Mouse (Mus musculus) CH12.LX (cell line): ENCODE data around the gene Micall2.

Experiments used
- CHD2 ChIP-seq: IDR thresholded peaks from 2 replicates; pipeline ENCODE4 v1.6.1; 2011; ENCODE audit warnings: low read length, improper control_type of control experiment
- CTCF ChIP-seq, 2 experiments: IDR thresholded peaks in 1 of 2; conservative IDR thresholded peaks in 1 of 2; 2 replicates each; pipeline ENCODE4 v1.5.1; 2011 to 2012; ENCODE audit warnings: low read depth in 2 of 2, low read length in 2 of 2, improper control_type of control experiment in 1 of 2, inconsistent platforms in 1 of 2, mild to moderate bottlenecking in 1 of 2, moderate library complexity in 1 of 2
- E2F4 ChIP-seq: IDR thresholded peaks from 2 replicates; pipeline ENCODE4 v1.6.1; 2011; ENCODE audit warnings: low read depth, low read length, improper control_type of control experiment; ENCODE audit not compliant: insufficient replicate concordance
- EP300 ChIP-seq: IDR thresholded peaks from 2 replicates; pipeline ENCODE4 v1.6.1; 2011; ENCODE audit warnings: low read length, improper control_type of control experiment
- HCFC1 ChIP-seq: IDR thresholded peaks from 2 replicates; pipeline ENCODE4 v1.6.1; 2012; ENCODE audit warnings: low read depth, mild to moderate bottlenecking, inconsistent platforms, low read length, improper control_type of control experiment
- JUND ChIP-seq: conservative IDR thresholded peaks from 2 replicates; pipeline ENCODE4 v1.6.1; 2011; ENCODE audit warnings: low read depth, low read length, improper control_type of control experiment
- MAFK ChIP-seq: IDR thresholded peaks from 2 replicates; pipeline ENCODE4 v1.6.1; 2011; ENCODE audit warnings: low read length, improper control_type of control experiment; ENCODE audit not compliant: insufficient replicate concordance
- MAX ChIP-seq: IDR thresholded peaks from 2 replicates; pipeline ENCODE4 v1.6.1; 2011; ENCODE audit warnings: low read length, improper control_type of control experiment
- NELFE ChIP-seq: IDR thresholded peaks from 2 replicates; pipeline ENCODE4 v1.6.1; 2011; ENCODE audit warnings: low read depth, low read length, improper control_type of control experiment
- PAX5 ChIP-seq: IDR thresholded peaks from 2 replicates; pipeline ENCODE4 v1.6.1; 2012; ENCODE audit warnings: low read length, inconsistent platforms, mixed read lengths
- POLR2A ChIP-seq: IDR thresholded peaks from 2 replicates; pipeline ENCODE4 v1.6.1; 2011; ENCODE audit warnings: low read depth, mild to moderate bottlenecking, improper control_type of control experiment, low read length
- UBTF ChIP-seq: IDR thresholded peaks from 2 replicates; pipeline ENCODE4 v1.6.1; 2012; ENCODE audit warnings: low read depth, mild to moderate bottlenecking, inconsistent platforms, low read length, improper control_type of control experiment, moderate library complexity
- USF1 ChIP-seq: IDR thresholded peaks from 2 replicates; pipeline ENCODE4 v1.6.1; 2014; ENCODE audit warnings: low read depth, mild to moderate bottlenecking, inconsistent platforms, low read length, improper control_type of control experiment
- ZC3H11A ChIP-seq: IDR thresholded peaks from 2 replicates; pipeline ENCODE4 v1.6.1; 2012; ENCODE audit warnings: low read depth, mild to moderate bottlenecking, inconsistent platforms, low read length, improper control_type of control experiment

GRCm38 (mm10) chr5:139776966-139777365 is 40.8 kb upstream of the Micall2 start:
- TF ChIP-seq CTCF (conservative IDR thresholded peaks at IDR 0.05 in 1 of 2, IDR thresholded peaks at IDR 0.05 in 1 of 2; ENCODE audit: low read depth in 2 of 2, low read length in 2 of 2) (no peak), PAX5 (no peak), USF1 (no peak), POLR2A (no peak), UBTF (no peak), E2F4 (no peak), JUND (no peak), CHD2 (no peak), HCFC1 (no peak), MAFK (no peak), EP300 (no peak), NELFE (no peak), ZC3H11A (no peak), MAX (no peak)
